Mouse (Mus musculus) layer of hippocampus, adult 18-20 months (tissue): ENCODE measurements around the gene Usp32. TPM values are rescaled to one million over a fixed set of nuclear protein-coding genes. Genes with fewer than 3 reads are reported as not detected.
A peak's percentile ranks its signal among the peaks of the same experiment; 100 is the strongest.
"Not testable (repeated sequence)": the region's sequence is repeated elsewhere in the genome, so short reads cannot be mapped to it uniquely, and the experiment has no call there.

Experiments
- DNase-seq, 2 experiments: peaks; one replicate each; pipeline ENCODE4 v3.0.0; 2022; ENCODE audit warnings: low spot score in 2 of 2
- long read RNA-seq: library from polyadenylated mRNA; stranded (forward); transcript quantifications from one replicate; pipeline ENCODE4 v2.0.0, GENCODE M21; 2021
- total RNA-seq, 2 experiments: library from RNA; stranded (reverse); gene quantifications; 2 replicates each; pipeline ENCODE4 v1.2.3; 2021

The Usp32 gene
- total RNA-seq, result 10 to 100 TPM; 89.1 to 93.3 TPM
- long read RNA-seq, full-length matches to known transcripts, result 7 of 24 reads
- long read RNA-seq, partial matches to known transcripts, result 11 of 24 reads
- long read RNA-seq, other reads (novel, unspliced or antisense), result 6 of 24 reads

DNA sequence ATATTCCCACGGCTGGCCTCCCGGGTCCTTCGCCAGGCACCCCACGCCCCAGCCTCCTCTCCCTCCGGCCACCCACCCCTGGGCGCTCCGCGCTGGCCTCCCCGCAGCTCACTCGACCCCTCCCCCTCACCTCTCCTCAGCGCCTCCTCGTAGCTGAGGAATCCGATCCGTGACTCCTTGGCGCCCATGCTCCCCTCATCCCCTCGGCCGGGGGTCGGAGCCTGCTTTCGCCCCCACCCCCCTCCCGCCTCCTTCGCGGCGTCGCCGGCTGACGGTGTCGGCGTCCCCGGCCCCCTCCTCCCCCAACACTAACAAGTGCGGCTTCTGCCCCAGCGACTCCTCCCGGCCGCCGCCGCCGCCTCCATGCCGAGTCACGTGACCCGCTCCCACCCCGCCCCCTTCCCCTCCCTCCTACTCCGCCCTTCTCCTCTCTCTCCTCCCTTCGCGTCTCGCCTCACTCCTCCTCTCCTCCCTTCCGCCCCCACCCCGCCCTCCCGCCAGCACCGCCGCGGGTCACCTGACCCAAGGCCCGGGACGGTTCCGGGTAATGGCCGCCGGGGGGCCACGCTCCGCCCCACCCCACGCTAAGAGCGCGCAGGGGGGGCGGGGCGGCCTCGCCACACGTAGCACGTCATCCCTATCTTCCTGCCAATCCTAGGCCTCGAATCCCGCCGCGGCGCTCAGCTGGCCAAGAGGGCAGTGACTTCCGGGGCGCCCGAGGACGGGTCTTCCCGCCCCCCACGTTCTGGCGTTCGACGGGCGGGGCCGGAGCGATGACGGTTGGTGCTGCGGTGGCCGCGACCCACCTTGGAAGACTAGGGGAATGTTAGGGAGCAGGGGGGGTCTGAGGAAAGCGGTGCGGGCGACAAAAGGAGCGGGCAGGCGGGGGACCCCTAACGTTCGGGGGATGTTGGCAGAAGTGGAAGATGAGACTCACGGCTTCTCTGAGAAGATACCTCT lies at the start of gene Usp32:
Gene Usp32, minus strand, starts transcription at position 581 of the 960 bp plus-strand sequence.
- DNase-seq, result peak; percentile 95 to 97

DNA sequence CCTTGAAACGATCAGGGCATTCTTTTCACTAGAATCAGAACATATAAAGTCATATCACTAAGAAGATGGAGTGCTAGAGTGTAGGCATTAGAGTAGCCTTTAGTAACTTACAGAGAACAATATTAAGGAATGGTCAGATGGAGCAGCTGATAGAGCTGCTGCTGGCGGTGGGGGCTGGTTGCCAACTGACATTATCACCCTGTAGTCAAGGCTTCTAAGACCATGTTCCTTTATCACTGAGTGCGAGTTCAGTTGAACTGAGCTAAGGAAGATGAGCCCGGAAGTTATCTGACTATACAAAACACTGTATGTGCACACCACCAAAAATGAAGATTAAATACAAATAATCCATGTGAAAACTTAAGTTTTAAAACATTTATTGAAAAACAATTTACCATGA lies 49.1 kb upstream of the Usp32 start:
- no peak for DNase-seq

DNA sequence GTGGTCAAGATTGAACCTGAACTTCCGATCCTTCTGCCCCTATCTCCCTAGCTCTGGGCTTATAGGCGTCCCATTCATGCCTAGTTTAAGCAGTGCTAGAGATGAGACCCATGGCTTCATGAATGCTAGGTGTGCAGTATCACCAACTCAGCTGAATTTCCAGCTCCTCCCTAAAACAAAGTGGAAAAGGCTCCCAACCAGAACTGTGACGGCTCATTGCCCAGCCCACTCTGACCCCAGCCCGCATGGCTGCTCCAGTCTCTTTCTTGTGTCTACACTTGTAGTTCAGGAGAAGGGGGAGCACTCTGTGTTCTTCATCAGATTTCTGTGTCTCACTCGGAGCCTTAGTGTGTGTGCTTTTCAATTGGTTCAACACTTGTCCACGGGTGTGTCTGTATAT lies 44.9 kb upstream of the Usp32 start:
- DNase-seq, result no peak

DNA sequence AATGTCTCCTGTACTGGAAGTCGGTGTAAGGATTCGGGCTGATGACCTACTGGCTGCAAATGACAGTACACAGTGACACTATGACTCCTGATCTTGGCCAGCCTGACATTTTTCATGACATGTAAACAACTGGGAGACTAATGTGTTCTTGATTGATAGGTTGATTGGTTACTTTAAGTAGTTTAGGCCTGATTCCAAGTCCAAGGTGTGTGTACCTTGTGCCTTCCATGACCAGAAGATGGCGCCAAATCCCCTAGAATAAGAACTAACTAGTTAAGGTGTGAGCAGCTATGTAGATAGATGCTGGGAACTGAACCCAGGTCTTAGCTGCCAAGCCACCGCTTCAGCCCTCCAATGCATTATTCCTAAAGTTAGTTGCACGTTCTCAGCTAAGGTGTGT lies 44.1 kb upstream of the Usp32 start:
- peak in 1 of 2 experiments; percentile 24 for DNase-seq

DNA sequence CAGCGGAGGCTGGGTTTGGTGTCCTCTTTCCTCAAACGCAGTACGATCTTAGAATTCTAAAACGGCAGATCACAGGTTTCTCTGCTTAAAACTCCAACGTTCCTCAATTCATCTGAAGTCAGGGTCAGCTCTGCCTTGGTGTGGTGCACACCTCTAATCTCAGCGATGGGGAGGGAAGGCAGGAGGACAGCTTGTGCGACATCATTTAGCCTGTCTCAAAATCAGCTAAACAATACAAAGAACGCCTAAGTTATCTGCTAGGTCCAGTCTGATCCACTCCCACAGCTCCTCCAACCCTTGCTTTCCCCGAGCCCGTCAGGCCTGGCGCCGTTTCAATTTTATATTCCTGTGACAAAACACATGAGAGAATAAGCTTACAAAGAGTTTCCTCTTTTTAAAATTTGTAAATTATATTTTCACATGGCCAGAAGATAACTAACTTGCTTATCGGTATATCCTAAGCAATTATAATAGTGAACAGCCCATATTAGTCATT lies 43.4 kb upstream of the Usp32 start:
- no peak for DNase-seq

DNA sequence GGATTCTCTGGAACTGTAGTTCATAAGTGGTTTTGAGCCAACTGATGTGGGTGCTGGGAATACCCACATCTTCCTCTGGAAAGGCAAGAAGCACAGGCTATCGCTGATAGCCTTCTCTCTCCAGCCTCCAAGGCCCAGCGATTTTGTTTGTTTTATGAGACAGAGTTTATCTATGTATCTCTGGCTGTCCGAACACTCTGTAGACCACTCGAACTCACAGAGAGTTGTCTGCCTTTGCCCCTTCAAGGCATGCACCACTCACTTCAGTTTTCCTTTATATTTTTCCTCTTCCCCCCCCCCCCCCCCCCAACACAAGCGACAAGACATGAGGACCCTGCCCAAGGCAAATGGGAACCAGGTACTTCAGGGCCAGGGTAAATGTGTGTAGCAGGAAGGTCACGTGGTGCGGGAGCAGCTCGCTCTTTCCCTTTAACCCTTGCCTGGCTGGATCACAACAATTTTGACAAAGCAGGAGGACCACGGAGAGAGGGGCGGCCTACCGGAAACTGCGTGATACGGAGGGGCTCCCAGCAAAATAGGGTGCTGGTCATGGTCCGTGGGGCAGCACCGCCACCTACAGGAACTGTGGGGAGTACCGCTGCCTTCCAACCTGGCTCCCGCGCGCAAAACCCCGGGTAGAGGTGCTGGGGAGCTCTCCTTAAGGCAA lies 42.8 kb upstream of the Usp32 start:
- DNase-seq, result peak; percentile 30 to 70

DNA sequence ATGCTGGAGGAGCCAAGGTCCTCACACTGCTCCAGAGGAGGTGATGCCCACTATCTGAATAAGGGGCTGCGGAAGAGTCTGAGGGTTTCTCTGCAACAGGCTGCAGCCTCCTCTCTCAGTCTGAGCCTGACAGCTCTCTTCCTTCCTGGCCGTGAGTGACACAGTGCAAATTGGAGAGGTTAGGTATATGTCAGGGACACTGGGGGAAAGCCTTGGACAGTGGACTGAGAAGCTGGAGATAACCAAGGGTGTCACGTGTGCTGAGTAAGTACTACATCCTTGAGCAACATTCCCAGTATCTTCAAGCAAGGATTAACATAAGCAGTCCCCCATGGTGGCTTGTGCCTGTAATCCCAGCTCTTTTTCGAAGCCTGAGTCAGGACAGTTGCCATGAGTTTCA lies 38.5 kb upstream of the Usp32 start:
- no peak for DNase-seq

DNA sequence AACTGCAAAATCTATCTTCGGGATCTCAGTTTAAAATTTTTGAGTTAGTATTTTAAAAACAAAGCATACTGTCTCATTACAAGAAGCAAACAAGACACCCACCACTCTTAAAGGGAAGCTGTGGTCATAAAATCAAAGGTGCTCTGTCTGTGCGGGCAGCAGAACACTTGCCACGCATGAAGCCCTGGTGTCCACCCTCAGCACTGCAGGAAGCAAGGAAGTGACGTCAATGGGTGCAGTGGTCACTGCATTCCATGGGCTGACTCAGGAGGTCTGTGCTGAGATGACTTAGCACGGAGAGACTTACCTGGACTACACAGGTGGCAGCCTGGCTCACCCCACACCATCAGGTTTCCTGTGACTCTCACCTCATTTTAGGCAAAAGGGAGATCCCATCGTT lies 37.8 kb upstream of the Usp32 start:
- no peak for DNase-seq

DNA sequence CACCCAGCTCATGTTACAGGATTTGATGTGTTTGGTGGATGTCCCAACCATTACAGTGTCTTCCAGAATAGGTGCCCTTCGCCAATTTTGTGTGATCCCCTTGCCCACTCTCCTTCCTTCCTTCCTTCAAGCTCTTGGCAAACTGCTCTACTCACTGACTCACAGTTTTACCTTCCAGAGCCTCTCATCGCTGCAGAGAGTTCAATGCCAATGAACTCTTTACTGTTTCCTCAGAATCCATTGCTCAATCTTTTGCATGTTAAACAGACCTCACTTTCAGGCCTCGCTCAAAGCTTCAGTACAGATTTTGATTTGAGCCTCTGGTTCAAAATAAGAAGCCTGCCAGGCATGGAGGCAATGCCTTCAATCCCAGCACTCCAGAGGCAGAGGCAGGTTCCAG lies 36.0 kb upstream of the Usp32 start:
- no peak for DNase-seq

DNA sequence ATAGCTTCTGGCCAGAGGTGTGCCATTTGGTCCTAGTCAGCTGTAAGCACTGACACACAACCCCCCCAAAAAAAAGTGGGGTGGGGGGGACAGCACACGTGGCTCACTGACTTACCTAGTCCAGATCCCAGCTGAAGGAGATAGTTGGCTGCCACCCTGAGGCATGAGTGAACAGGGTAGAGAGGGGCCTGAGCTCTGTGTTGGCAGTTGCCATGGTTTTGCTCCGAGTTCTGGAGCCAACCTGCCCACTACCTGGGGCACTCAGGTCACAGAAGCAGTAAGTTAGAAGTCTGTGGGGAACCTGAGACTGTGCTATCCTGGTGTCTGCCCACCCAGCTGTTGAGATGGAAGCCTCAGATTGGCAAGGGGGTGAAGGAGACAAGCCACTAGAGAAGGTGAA lies 30.9 kb upstream of the Usp32 start:
- no peak for DNase-seq

DNA sequence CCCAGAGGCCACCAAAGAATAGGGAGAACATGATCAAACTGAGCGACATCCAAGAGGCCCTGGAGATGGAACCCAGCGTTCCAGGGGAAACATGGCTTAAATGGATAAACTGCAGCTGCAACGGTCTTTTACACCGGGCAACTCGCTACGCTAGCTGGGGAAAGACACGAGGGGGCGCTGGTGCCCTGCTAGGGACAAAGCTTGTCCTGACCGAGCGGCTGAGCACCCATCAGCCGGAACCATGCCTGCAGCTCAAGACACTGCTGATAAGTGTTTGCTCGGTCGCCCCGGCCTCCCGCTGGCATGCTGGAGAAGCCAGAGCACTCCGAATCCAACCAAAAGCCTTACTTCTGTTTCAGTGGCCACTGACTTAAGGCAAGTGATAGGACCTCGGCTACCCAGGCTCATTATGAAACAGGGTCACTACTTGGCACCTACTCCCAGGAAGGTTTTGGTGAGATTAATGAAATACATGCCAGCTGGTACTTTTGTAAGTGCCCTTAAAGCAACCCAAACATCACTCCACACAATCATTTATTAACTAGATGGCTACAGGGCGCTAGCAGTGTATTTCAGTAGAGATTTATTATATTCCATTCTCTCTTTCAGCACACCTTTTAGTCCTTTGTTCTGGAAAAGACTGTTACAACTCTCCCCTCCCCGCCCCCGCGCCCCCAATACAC lies 30.2 kb upstream of the Usp32 start, which contains the start of gene 1700125H20Rik:
Gene 1700125H20Rik, plus strand, starts transcription at position 347 of the 683 bp plus-strand sequence.
- DNase-seq, result peak; percentile 78 to 91

DNA sequence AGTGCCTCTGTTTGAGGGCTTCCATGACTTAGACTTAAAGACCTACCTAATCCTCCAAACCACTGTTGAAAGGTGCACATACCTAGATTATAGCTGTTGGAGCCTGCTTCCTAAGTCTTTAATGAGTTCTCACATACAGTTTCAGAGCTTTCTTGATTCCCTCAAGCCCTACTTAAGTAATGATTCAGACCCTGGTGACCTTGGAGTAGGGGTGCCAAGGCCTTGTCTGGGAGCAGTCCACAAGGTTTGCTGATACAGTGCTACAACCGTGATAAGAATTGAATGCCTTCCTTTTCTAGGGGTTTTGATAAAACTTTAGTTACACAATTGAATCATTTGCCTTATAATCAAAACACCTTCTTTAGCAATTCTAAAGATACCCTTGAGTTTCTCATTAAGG lies 27.5 kb upstream of the Usp32 start:
- DNase-seq, result no peak

DNA sequence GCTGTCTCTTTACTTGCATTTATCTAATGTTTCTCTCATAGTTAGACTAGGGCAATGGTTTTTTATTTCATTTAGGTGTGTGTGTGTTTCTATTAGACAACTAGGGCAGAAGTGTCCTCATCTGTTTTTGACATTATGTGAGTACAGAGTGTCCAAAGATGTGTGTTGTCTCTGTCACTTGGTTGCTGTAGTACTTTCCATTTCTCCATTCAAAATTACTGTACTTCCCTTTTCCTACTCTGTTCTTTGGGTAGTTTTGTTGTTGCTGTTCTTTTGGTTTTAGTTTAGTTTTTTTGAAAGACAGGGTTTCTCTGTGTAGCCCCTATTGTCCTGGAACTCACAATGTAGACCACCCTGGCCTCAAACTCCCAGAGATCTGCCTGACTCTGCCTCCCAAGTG lies 24.4 kb upstream of the Usp32 start:
- no peak for DNase-seq

DNA sequence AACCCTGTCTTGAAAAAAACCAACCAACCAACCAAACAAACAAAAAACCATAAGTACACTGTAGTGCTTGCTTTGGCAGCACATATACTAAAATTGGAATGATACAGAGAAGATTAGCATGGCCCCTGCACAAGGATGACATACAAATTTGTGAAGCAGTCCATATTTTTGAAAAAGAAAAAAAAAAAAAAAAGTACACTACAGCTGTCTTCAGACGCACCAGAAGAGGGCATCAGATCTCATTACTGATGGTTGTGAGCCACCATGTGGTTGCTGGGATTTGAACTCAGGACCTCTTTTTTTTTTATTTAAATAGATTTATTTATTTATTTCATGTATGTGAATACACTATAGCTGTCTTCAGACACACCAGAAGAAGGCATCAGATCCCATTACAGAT lies 23.1 kb upstream of the Usp32 start:
- not testable (repeated sequence) for DNase-seq

DNA sequence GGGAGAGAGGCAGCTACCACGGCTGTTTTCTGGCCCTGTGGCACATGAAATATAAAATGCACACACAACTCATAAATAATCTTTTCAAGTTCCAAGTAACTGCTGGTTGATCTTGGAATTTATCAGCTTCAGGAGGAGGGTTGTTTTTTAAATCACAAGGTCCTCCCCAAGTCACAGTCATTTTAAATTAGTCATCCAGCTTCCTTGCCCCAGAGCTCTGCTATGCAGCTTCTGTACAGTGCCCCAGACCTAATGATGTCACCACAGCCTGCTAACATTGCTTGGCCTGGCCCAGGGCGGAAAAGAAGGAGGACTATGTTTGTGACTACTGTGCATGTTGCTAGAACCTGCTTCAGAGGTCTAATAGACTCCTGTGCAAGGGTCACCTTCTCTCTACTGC lies 17.3 kb upstream of the Usp32 start:
- DNase-seq, result no peak

DNA sequence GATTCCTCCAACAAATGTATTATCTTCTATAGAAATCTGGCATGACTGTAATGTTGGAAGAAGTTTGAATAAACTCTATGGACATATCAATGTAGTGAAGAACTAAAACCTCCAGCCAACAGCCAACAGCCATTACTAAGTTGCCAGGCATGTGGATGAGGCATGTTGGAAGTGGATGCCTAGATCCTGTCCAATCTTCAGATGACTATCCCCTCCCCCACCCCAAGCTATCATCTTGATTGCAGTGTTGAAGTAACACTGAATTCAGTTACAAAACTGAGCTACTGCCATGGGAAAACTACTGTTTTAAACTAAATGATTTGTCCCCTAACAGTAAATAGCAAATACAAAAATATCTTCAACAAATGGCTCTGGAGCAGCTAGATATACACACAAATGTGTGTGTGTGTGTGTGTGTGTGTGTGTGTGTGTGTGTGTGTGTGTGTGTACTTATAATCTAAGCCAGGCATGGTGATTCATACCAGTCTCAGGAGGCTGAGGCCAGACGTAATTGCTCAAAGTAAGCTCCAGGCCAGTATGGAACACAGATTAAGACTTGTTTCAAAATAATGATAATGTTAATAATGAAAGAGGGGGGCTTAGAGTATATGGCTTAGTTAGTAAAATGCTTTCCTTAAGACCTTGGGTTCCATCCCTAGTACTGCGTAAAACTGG lies 12.4 kb upstream of the Usp32 start:
- no peak for DNase-seq

DNA sequence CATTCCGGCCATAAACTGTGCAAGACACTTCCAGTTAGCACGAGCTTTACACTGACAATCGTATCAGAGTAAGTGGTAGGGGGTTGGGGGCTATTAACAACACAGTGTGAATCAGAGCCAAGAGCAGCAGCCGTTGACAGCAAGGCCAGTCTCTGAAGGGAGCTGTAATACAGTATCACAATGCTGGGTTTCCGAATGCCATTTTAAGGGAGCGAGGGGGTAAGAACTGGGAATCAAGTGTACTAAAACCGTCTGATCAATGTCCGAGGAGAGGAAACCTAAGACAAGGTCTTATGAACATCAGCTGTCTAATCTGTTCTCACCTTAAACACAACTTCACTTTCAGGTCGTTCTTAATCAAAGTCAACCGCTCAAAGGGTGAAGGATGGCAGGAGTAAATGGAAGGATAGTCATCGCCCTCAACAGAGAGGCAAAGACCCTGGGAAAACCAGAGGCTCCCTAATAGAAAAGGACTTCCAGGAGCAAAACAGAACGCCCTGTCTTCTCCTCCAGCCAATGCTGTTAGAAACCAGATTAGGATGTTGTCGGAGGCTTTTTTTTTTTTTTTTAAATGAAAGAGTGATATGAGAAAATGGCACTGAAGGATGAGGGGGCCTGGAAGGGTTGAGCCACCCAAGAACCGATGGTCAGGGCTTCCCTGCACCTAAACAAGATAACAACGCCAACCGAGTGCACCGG lies 1.0 kb downstream of the Usp32 start:
- DNase-seq, result peak in 1 of 2 experiments; percentile 30

DNA sequence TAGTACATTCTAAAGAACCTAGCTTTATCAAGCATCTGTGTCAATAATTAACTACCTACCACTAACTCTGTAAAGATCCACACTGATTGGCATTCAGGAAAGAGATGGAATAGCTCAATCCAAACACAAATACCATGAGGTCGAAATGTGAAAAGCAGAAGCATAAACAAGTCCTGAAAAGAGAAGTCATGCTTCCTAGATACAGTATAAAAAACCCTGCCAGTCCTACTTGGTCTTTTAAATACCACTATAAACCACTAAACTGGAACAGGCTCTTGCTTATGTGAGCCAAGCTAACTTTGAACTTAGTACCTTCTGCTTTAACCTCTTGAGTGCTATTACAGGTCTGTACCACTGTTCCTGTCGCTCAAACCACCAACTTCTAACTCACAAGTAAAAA lies 8.4 kb downstream of the Usp32 start:
- DNase-seq, result no peak

DNA sequence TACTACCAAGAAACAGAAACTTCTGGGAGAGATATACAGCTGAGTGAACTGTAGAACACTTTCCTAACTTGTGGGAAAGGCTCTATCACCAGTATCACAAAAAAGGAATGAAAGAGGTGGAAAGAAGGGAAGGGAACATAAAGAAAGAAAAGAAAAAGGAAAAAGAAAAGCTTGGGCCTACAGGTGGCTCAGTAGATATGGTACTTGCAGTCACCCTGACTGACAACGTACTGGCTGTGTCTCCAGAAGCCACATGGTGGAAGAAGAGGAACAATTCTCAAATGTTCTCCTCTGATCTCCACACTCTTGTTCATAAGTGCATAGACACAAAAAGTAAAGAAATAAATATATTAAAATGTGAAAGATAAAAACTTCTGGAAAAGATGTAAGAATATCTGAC lies 11.1 kb downstream of the Usp32 start:
- DNase-seq, result no peak
